Mouse (Mus musculus): ENCODE measurements around the gene Fam83f.

Fam83f gene

GRCm38 (mm10) chr15:80664444-80664843, 7.2 kb upstream of the Fam83f start:
- in situ Hi-C loops (cut with MboI, MseI): loop anchor here in 1 of 2 experiments (5.0 kb wide), 1 partner anchor 643 kb away; no protein-coding TSS in a partner anchor

- in situ Hi-C loops (cut with MboI, MseI): no loop called here
These were observed 1.2 kb downstream of the Fam83f start for GRCm38 (mm10) chr15:80672810-80673209.

GRCm38 (mm10) chr15:80673337-80674095, 1.9 kb downstream of the Fam83f start:
- in situ Hi-C loops (cut with MboI, MseI): no loop called here

- in situ Hi-C loops (cut with MboI, MseI): no loop called here
These were observed 3.1 kb downstream of the Fam83f start for GRCm38 (mm10) chr15:80674700-80675099.

- in situ Hi-C loops (cut with MboI, MseI): loop anchor here in 1 of 2 experiments (5.0 to 10.0 kb wide), 2 partner anchors 125 to 397 kb away; no protein-coding TSS in a partner anchor
These were observed 8.0 kb downstream of the Fam83f start for GRCm38 (mm10) chr15:80679515-80680215.

GRCm38 (mm10) chr15:80680347-80681030, 8.8 kb downstream of the Fam83f start:
- in situ Hi-C loops (cut with MboI, MseI): loop anchor here in 1 of 2 experiments (5.0 to 10.0 kb wide), 2 partner anchors 126 to 398 kb away; no protein-coding TSS in a partner anchor

GRCm38 (mm10) chr15:80681466-80681881, 9.8 kb downstream of the Fam83f start:
- in situ Hi-C loops (cut with MboI, MseI): loop anchor here in 1 of 2 experiments (5.0 to 10.0 kb wide), 2 partner anchors 127 to 399 kb away; no protein-coding TSS in a partner anchor

- in situ Hi-C loops (cut with MboI, MseI): loop anchor here in 1 of 2 experiments (5.0 to 10.0 kb wide), 2 partner anchors 128 to 400 kb away; no protein-coding TSS in a partner anchor
These were observed 10.7 kb downstream of the Fam83f start for GRCm38 (mm10) chr15:80682343-80682742.

- in situ Hi-C loops (cut with MboI, MseI): loop anchor here in 1 of 2 experiments (5.0 to 10.0 kb wide), 2 partner anchors 128 to 401 kb away; no protein-coding TSS in a partner anchor
These were observed 11.5 kb downstream of the Fam83f start for GRCm38 (mm10) chr15:80683151-80683550.

- in situ Hi-C loops (cut with MboI, MseI): loop anchor here in 1 of 2 experiments (5.0 to 10.0 kb wide), 2 partner anchors 129 to 402 kb away; no protein-coding TSS in a partner anchor
These were observed 12.3 kb downstream of the Fam83f start for GRCm38 (mm10) chr15:80683990-80684389.

- in situ Hi-C loops (cut with MboI, MseI): loop anchor here (5.0 to 10.0 kb wide), 3 partner anchors 130 to 403 kb away; no protein-coding TSS in a partner anchor
These were observed 13.3 kb downstream of the Fam83f start for GRCm38 (mm10) chr15:80684786-80685602.

- in situ Hi-C loops (cut with MboI, MseI): loop anchor here (5.0 to 10.0 kb wide), 2 partner anchors 131 to 348 kb away; no protein-coding TSS in a partner anchor
These were observed 13.9 kb downstream of the Fam83f start for GRCm38 (mm10) chr15:80685603-80685895.

GRCm38 (mm10) chr15:80688536-80688935, 16.9 kb downstream of the Fam83f start:
- in situ Hi-C loops (cut with MboI, MseI): loop anchor here (5.0 to 10.0 kb wide), 2 partner anchors 134 to 351 kb away; no protein-coding TSS in a partner anchor

GRCm38 (mm10) chr15:80693492-80693891, 21.8 kb downstream of the Fam83f start:
- in situ Hi-C loops (cut with MboI, MseI): no loop called here

GRCm38 (mm10) chr15:80694125-80694910, 22.7 kb downstream of the Fam83f start:
- in situ Hi-C loops (cut with MboI, MseI): no loop called here

- in situ Hi-C loops (cut with MboI, MseI): loop anchor here (5.0 kb wide), 3 partner anchors 50 to 415 kb away; no protein-coding TSS in a partner anchor
These were observed 25.9 kb downstream of the Fam83f start for GRCm38 (mm10) chr15:80697564-80697963.

- in situ Hi-C loops (cut with MboI, MseI): no loop called here
These were observed 30.0 kb downstream of the Fam83f start for GRCm38 (mm10) chr15:80701481-80702257.

GRCm38 (mm10) chr15:80702910-80703309, 31.3 kb downstream of the Fam83f start:
- in situ Hi-C loops (cut with MboI, MseI): no loop called here

GRCm38 (mm10) chr15:80703495-80703894, 31.8 kb downstream of the Fam83f start:
- in situ Hi-C loops (cut with MboI, MseI): no loop called here
